Mouse (Mus musculus): ENCODE results near the gene Olfr876. TPM values are rescaled to one million over a fixed set of nuclear protein-coding genes. Genes with fewer than 3 reads are reported as not detected.

The Olfr876 gene
- polyA plus RNA-seq, 1 experiment from 2014 or later, result not detected

DNA sequence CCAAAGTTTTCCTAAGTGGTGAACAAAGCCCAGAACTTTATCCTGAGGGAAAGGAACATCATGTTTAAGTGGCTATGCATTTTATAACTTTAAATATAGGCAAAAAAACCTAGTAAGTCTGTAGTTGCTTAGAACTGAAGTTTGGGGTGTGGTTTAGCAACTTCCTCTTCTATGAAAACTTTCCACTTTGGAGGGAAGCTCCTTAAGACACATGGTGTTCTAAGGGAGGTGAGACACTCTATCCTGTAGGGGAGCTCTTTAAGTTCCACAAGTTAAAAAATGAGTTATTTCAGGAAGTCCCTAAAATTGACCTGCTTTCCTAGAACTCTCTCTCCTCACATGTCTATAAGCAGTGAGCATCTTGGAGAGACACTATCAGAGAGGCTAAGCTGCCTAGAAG, 4.4 kb downstream of the Olfr876 start:
- H3K27ac ChIP-seq (ENCODE audit: low read length), result no peak overlapping the region
- no peak overlapping the region for H3K9ac ChIP-seq (ENCODE audit: low read depth, low read length)
- no peaks in the 10 kb centered on the region for H3K27me3 ChIP-seq (ENCODE audit: control insufficient read depth, insufficient read depth, low read depth, low read length)
- no peaks in the 10 kb centered on the region for H3K36me3 ChIP-seq (ENCODE audit: control insufficient read depth, insufficient read depth, low read length)
- no peaks in the 10 kb centered on the region for H3K9me3 ChIP-seq (replicated peaks; ENCODE audit: control insufficient read depth, low read length, poor library complexity, severe bottlenecking)
- no peak overlapping the region for H3K4me3 ChIP-seq (ENCODE audit: low read depth, low read length)
- no peaks in the 10 kb centered on the region for H3K4me1 ChIP-seq (ENCODE audit: control insufficient read depth, insufficient read depth, low read length)
- H3K4me2 ChIP-seq (ENCODE audit: low read length), result no peak overlapping the region
- ATAC-seq, result no peak

DNA sequence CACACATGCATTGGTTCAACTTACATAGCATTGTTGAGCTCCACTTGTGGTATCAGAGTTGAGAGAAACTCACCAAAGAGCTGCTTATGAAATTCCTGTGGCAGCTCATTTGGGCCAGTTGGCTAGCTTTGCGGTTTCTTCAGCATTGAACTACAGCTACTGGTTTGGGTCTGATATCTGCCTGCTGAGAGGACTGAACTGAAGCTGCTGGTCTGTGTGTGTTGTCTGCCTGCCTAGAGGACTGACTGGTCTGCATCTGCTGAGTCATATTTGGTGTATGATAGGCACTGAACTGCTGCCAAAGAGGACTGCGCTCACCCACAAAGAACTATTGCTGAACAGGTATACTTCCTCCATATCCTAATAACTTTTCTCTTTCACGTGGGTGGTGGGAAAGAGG, 5.6 kb downstream of the Olfr876 start:
- Histone ChIP-seq H3K4me2 (ENCODE audit: low read length) (no peak overlapping the region), H3K9me3 (replicated peaks; ENCODE audit: control insufficient read depth, low read length, poor library complexity, severe bottlenecking) (no peaks in the 10 kb centered on the region), H3K27ac (ENCODE audit: low read length) (no peak overlapping the region), H3K36me3 (ENCODE audit: control insufficient read depth, insufficient read depth, low read length) (no peaks in the 10 kb centered on the region), H3K9ac (ENCODE audit: low read depth, low read length) (no peak overlapping the region), H3K4me1 (ENCODE audit: control insufficient read depth, insufficient read depth, low read length) (no peaks in the 10 kb centered on the region), H3K27me3 (ENCODE audit: control insufficient read depth, insufficient read depth, low read depth, low read length) (no peaks in the 10 kb centered on the region), H3K4me3 (ENCODE audit: low read depth, low read length) (no peak overlapping the region)
- 93% methylated on average over 3 of the region's 3 CpGs for WGBS
- no peak for ATAC-seq

DNA sequence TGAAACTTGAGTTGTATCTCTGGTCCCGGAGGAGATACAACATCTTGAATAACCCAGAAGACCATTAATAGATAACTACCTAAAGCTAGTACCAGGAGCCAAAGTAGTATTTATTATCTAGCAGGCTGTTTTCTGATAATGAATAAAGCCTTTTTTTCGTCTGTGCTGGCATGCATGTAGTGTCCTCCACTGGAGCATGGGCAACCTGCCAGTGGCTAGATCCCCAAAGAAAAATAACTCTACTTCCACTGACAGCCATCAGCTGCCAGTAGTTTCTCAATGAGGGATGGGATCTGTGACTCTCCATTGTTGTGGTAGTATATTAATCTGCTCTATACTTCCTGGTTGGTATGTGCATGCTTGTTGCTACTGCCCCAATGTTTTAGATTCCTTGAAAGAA, 6.1 kb downstream of the Olfr876 start:
- no peak overlapping the region for H3K27ac ChIP-seq (ENCODE audit: low read length)
- 74% methylated on average over 2 of the region's 2 CpGs for WGBS

DNA sequence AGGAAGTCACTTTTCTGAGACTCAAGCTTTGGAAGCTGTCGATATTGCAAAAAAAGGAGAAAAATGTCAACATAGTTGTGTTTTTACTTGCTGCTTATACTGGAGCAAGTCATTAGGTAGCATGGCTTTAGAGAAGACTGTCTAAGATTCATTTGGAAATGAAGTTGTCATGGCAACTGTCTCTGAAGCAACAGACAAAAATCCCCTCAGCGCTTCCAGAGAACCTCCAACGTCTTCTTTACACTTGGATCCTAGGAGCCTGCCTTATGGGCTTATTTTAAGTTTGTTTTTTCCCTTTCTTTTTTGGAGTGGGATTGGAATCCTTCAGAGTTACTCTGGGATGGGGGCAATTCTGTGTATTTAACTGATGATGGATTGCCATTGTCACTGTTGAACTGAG, 11.9 kb downstream of the Olfr876 start:
- H3K9ac ChIP-seq (ENCODE audit: low read depth, low read length), result no peak overlapping the region
- ATAC-seq, result peak; percentile 86
- 33% methylated on average over 3 of the region's 3 CpGs for WGBS
- no peak overlapping the region for H3K4me2 ChIP-seq (ENCODE audit: low read length)
- no peak overlapping the region for H3K27ac ChIP-seq (ENCODE audit: low read length)
- no peaks in the 10 kb centered on the region for H3K36me3 ChIP-seq (ENCODE audit: control insufficient read depth, insufficient read depth, low read length)
- no peaks in the 10 kb centered on the region for H3K9me3 ChIP-seq (replicated peaks; ENCODE audit: control insufficient read depth, low read length, poor library complexity, severe bottlenecking)
- H3K27me3 ChIP-seq (ENCODE audit: control insufficient read depth, insufficient read depth, low read depth, low read length), result no peaks in the 10 kb centered on the region
- no peaks in the 10 kb centered on the region for H3K4me1 ChIP-seq (ENCODE audit: control insufficient read depth, insufficient read depth, low read length)
- no peak overlapping the region for H3K4me3 ChIP-seq (ENCODE audit: low read depth, low read length)

More for the DNA sequence above, 6.1 kb downstream of the Olfr876 start:
- Histone ChIP-seq H3K27me3 (ENCODE audit: control insufficient read depth, insufficient read depth, low read depth, low read length) (no peaks in the 10 kb centered on the region), H3K4me1 (ENCODE audit: control insufficient read depth, insufficient read depth, low read length) (no peaks in the 10 kb centered on the region), H3K4me3 (ENCODE audit: low read depth, low read length) (no peak overlapping the region), H3K9me3 (replicated peaks; ENCODE audit: control insufficient read depth, low read length, poor library complexity, severe bottlenecking) (no peaks in the 10 kb centered on the region), H3K9ac (ENCODE audit: low read depth, low read length) (no peak overlapping the region), H3K36me3 (ENCODE audit: control insufficient read depth, insufficient read depth, low read length) (no peaks in the 10 kb centered on the region), H3K4me2 (ENCODE audit: low read length) (no peak overlapping the region)
- no peak for ATAC-seq

DNA sequence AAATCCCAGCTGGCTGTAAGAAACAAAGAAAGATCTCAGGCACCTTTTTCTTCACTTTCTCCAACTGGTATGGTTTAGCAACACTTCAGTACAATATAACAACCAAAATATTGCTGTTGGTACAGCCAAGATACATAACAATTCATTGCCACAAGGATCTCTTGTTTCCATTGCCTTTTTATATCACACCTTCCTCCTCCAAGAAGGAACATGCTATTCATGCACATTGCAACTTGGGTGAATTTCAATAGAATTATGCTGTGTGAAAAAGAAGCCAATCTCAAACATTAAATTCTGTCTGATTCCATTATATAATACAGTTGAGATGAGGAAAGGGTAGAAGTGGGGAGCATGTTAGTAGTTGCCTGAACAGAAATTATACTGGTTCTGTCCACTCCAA, 27.1 kb downstream of the Olfr876 start:
- H3K27me3 ChIP-seq (ENCODE audit: control insufficient read depth, insufficient read depth, low read depth, low read length), result no peaks in the 10 kb centered on the region
- no peak overlapping the region for H3K9ac ChIP-seq (ENCODE audit: low read depth, low read length)
- ATAC-seq, result no peak
- H3K36me3 ChIP-seq (ENCODE audit: control insufficient read depth, insufficient read depth, low read length), result no peaks in the 10 kb centered on the region
- no peaks in the 10 kb centered on the region for H3K4me1 ChIP-seq (ENCODE audit: control insufficient read depth, insufficient read depth, low read length)
- no peaks in the 10 kb centered on the region for H3K9me3 ChIP-seq (replicated peaks; ENCODE audit: control insufficient read depth, low read length, poor library complexity, severe bottlenecking)
- no peak overlapping the region for H3K27ac ChIP-seq (ENCODE audit: low read length)
- no peak overlapping the region for H3K4me2 ChIP-seq (ENCODE audit: low read length)
- no peak overlapping the region for H3K4me3 ChIP-seq (ENCODE audit: low read depth, low read length)

DNA sequence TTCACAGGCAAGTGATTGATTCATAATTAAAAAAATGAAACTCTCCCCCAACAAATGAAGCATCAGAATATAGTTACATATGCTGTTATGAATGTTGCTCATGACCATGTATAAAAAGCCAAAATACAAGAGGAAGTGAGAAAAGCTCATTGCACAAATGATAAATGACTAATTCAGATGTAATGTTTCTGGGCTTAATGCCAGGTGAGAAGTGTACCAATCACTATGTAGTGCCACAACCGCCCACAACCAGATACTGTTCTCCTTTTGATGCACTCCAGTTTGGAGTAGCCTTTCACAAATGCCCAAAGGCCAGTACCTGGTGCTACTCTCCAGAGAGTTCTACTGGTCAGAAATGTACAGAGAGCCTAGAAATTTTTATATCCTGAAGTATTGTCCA, 30.5 kb downstream of the Olfr876 start:
- Histone ChIP-seq H3K36me3 (ENCODE audit: control insufficient read depth, insufficient read depth, low read length) (no peaks in the 10 kb centered on the region), H3K9me3 (replicated peaks; ENCODE audit: control insufficient read depth, low read length, poor library complexity, severe bottlenecking) (no peaks in the 10 kb centered on the region), H3K4me1 (ENCODE audit: control insufficient read depth, insufficient read depth, low read length) (no peaks in the 10 kb centered on the region), H3K9ac (ENCODE audit: low read depth, low read length) (no peak overlapping the region), H3K27me3 (ENCODE audit: control insufficient read depth, insufficient read depth, low read depth, low read length) (no peaks in the 10 kb centered on the region), H3K4me3 (ENCODE audit: low read depth, low read length) (no peak overlapping the region), H3K4me2 (ENCODE audit: low read length) (no peak overlapping the region), H3K27ac (ENCODE audit: low read length) (no peak overlapping the region)
- WGBS, result 83% methylated on average over 1 of the region's 1 CpGs
- ATAC-seq, result no peak

DNA sequence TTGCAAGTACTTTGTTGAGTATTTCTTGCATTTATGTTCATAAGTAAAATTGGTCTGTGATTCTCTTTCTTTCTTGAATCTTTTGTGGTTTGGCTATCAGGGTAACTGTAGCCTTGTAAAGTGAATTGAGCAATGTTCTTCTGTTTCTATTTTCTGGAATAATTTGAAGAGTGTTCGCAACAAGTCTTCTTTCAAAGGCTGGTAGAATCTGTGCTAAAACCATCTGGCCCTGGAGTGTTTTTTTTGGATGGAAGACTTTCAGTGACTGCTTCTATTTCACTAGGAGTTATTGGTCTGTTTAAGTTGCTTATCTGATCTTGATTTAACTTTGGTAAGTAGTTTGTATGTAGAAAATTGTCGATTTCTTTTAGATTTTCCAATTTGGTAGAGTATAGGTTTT, 46.4 kb downstream of the Olfr876 start:
- Histone ChIP-seq H3K4me3 (ENCODE audit: low read depth, low read length) (no peak overlapping the region), H3K9me3 (replicated peaks; ENCODE audit: control insufficient read depth, low read length, poor library complexity, severe bottlenecking) (no peaks in the 10 kb centered on the region), H3K4me1 (ENCODE audit: control insufficient read depth, insufficient read depth, low read length) (no peaks in the 10 kb centered on the region), H3K36me3 (ENCODE audit: control insufficient read depth, insufficient read depth, low read length) (no peaks in the 10 kb centered on the region), H3K4me2 (ENCODE audit: low read length) (no peak overlapping the region), H3K9ac (ENCODE audit: low read depth, low read length) (no peak overlapping the region), H3K27me3 (ENCODE audit: control insufficient read depth, insufficient read depth, low read depth, low read length) (no peaks in the 10 kb centered on the region), H3K27ac (ENCODE audit: low read length) (no peak overlapping the region)
- WGBS, result 90% methylated on average over 2 of the region's 2 CpGs
- no peak for ATAC-seq

DNA sequence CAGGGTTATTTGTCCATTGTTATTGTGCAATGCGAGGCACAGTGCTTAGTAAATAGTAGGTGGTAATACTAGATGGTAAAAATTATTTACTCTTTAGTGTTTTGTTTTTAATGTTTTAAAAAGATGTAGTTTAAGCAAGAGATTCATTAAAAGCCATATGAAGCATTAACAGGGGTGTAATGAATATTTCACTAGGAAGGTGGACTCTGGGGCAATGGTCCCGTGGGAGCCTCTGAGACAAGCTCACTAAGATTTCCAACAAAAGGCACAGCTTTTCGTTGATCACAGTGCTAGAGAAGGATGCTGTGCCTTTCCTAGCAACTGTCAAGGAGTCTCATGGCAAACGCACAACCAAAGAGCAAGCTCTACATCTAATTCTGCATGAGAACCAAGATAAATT, 51.1 kb downstream of the Olfr876 start, which contains the start of gene Olfr877:
TSS of gene Olfr877 (plus strand) at position 301 of the 400 bp plus-strand sequence.
- 82% methylated on average over 4 of the region's 4 CpGs for WGBS
- Histone ChIP-seq H3K9me3 (replicated peaks; ENCODE audit: control insufficient read depth, low read length, poor library complexity, severe bottlenecking) (no peaks in the 10 kb centered on the region), H3K27ac (ENCODE audit: low read length) (no peak within 1 kb of the TSS), H3K4me3 (ENCODE audit: low read depth, low read length) (no peak within 1 kb of the TSS), H3K4me1 (ENCODE audit: control insufficient read depth, insufficient read depth, low read length) (no peaks in the 10 kb centered on the region), H3K9ac (ENCODE audit: low read depth, low read length) (no peak within 1 kb of the TSS), H3K36me3 (ENCODE audit: control insufficient read depth, insufficient read depth, low read length) (no peaks in the 10 kb centered on the region), H3K27me3 (ENCODE audit: control insufficient read depth, insufficient read depth, low read depth, low read length) (no peaks in the 10 kb centered on the region), H3K4me2 (ENCODE audit: low read length) (no peak within 1 kb of the TSS)
- ATAC-seq, result no peak

Data from midbrain, embryonic 16.5 days (tissue).